In the genomic region with DNA sequence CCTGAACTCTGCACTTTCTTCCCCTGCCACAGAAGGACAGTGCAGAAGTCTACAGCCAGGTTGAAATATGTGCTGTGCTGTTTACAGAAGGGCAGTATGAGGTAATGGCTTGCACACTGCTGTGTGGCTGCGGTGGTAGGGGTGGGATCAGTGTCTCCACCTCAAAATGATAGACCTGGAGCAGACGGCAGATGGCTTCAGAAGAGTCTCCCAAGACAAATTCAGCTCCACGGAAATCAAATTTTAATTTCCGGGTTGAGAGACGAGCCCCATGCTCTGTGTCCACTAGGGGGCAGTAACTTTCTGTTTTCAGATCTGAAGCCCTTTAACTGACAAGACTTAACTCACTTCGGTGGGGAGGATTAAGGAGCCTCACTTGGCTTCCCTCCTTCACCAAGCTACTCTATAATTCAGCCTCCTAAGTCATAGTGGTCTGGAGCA, we compare ENCODE assay signal across 8 mouse cellular contexts. TPM values are rescaled to one million over a fixed set of nuclear protein-coding genes. Genes with fewer than 3 reads are reported as not detected.
DNase-seq lines count a peak whose midpoint lies in the region; ATAC-seq and TF ChIP-seq lines count a peak whose summit lies in the region.

No protein-coding gene starts in this region.

- H3K36me3 ChIP-seq in lung, embryonic 14.5 days (ENCODE audit: insufficient read depth), result no peaks in the 10 kb centered on the region
- no peaks in the 10 kb centered on the region for H3K36me3 ChIP-seq in neural tube, embryonic 13.5 days

- peak; percentile 41; the same call in 1 of the 2 replicates for ATAC-seq in lung, embryonic 14.5 days (ENCODE audit: insufficient read depth)
- ATAC-seq in neural tube, embryonic 13.5 days (ENCODE audit: low read depth), result 0 out of 2 replicates have a peak, but pooled peaks have one; percentile 36

- peak; percentile 73; the same call in 1 of the 2 replicates for TF ChIP-seq CTCF in brain, embryonic 14.5 days (IDR thresholded peaks at IDR 0.05; ENCODE audit: borderline replicate concordance, extremely low read depth, insufficient read depth, insufficient read length)
- TF ChIP-seq CTCF in lung, embryonic 14.5 days (IDR thresholded peaks at IDR 0.05; ENCODE audit: low read depth), result peak; percentile 76

- H3K9ac ChIP-seq in lung, embryonic 14.5 days, result no peak overlapping the region
- peak overlapping the region; percentile 45; the same call in 1 of the 2 replicates for H3K9ac ChIP-seq in neural tube, embryonic 13.5 days

- 0 out of 2 replicates have a peak overlapping the region, but pooled peaks have one; percentile 1 for H3K4me2 ChIP-seq in lung, embryonic 14.5 days
- peak overlapping the region; percentile 38 for H3K4me2 ChIP-seq in neural tube, embryonic 13.5 days

- no peak overlapping the region for H3K4me3 ChIP-seq in lung, embryonic 14.5 days (ENCODE audit: low read depth, low read length)
- H3K4me3 ChIP-seq in neural tube, embryonic 13.5 days, result no peak overlapping the region

- no peaks in the 10 kb centered on the region for H3K4me1 ChIP-seq in lung, embryonic 14.5 days (ENCODE audit: insufficient read depth)
- no peaks in the 10 kb centered on the region for H3K4me1 ChIP-seq in neural tube, embryonic 13.5 days (replicated peaks)

- DNase-seq in left cerebral cortex, adult 18-20 months (ENCODE audit: low spot score in 2 of 2), result peak; percentile 19 to 38
- DNase-seq in left cerebral cortex, postnatal 36 days (ENCODE audit: low spot score in 2 of 2), result no peak
- DNase-seq in brain, embryonic 14.5 days (ENCODE audit: low read depth), result peak; percentile 79
- peak; percentile 19 for DNase-seq in gastrocnemius, postnatal 14 days
- DNase-seq in kidney, adult 11 months, result peak; percentile 44
- DNase-seq in lung, embryonic 14.5 days, result peak; percentile 91
- no peak for DNase-seq in urinary bladder, adult 2 months (ENCODE audit: low spot score)

- 7% methylated on average over 6 of the region's 6 CpGs for WGBS in lung, embryonic 14.5 days
- 16% methylated on average over 6 of the region's 6 CpGs for WGBS in neural tube, embryonic 13.5 days

- intact Hi-C loops in left cerebral cortex, postnatal 36 days (cut with DNase I), result loop anchor here (10.0 kb wide), 1 partner anchor 283 kb away; no protein-coding TSS in a partner anchor
- intact Hi-C loops in gastrocnemius, postnatal 14 days (cut with DNase I; ENCODE audit: low total_unique reads), result no loop called here

- H3K27ac ChIP-seq in lung, embryonic 14.5 days (ENCODE audit: low read depth), result no peak overlapping the region
- H3K27ac ChIP-seq in neural tube, embryonic 13.5 days (replicated peaks), result no peak overlapping the region

- no peak for TF ChIP-seq POLR2A in brain, embryonic 14.5 days (IDR thresholded peaks at IDR 0.05; ENCODE audit: borderline replicate concordance, extremely low read depth, insufficient read depth, insufficient read length, poor library complexity, severe bottlenecking)

- no peaks in the 10 kb centered on the region for H3K9me3 ChIP-seq in lung, embryonic 14.5 days (ENCODE audit: low read depth, low read length)
- no peaks in the 10 kb centered on the region for H3K9me3 ChIP-seq in neural tube, embryonic 13.5 days

- no peaks in the 10 kb centered on the region for H3K27me3 ChIP-seq in lung, embryonic 14.5 days (ENCODE audit: insufficient read depth, low read length)
- H3K27me3 ChIP-seq in neural tube, embryonic 13.5 days, result no peaks in the 10 kb centered on the region

RNA-seq across cellular contexts. Expression of a gene that starts 12.0 kb away (rescaled TPM):
- total RNA-seq in left cerebral cortex, adult 18-20 months (2021), result 10 to 100 TPM; 31.2 to 37.3 TPM
- 10 to 100 TPM; 24.7 to 30.7 TPM for total RNA-seq in left cerebral cortex, postnatal 36 days (2021)
- polyA plus RNA-seq in brain, embryonic 14.5 days (2012; rRNA removed), result 26.0 and 29.5 TPM in 2 replicates
- total RNA-seq in gastrocnemius, postnatal 14 days (2021), result 1 to 10 TPM; 8.3 to 9.1 TPM
- 120 and 137 TPM in 2 replicates for polyA plus RNA-seq in lung, embryonic 14.5 days (2014; fragmentation: Nextera tagmentation; extraction: Ambion mirVana)
- polyA plus RNA-seq in neural tube, embryonic 13.5 days (2015; fragmentation: Nextera tagmentation; extraction: Ambion mirVana), result 26.2 and 38.2 TPM in 2 replicates
- polyA plus RNA-seq in urinary bladder, adult 2 months (2012; rRNA removed), result 4.9 and 7.9 TPM in 2 replicates

Comparison
In these comparisons a context has a peak if more than half of its experiments do, and no peak if none do; other contexts are left out.
1. DNase-seq: peak in left cerebral cortex, adult 18-20 months (2 of 2), brain, embryonic 14.5 days (single experiment), gastrocnemius, postnatal 14 days (single experiment), kidney, adult 11 months (single experiment) and lung, embryonic 14.5 days (single experiment); none in left cerebral cortex, postnatal 36 days (0 of 2) and urinary bladder, adult 2 months (single experiment).